7 mouse cellular contexts compared by ENCODE assay signal in genomic region chr12:76196709-76197054, GRCm38 (mm10). TPM values are rescaled to one million over a fixed set of nuclear protein-coding genes. Genes with fewer than 3 reads are reported as not detected.
DNase-seq lines count a peak whose midpoint lies in the region; ATAC-seq and TF ChIP-seq lines count a peak whose summit lies in the region.

No protein-coding gene starts in this region.

- H3K9me3 ChIP-seq in embryonic facial prominence, embryonic 10.5 days = no peaks in the 10 kb centered on the region
- no peaks in the 10 kb centered on the region for H3K9me3 ChIP-seq in midbrain, embryonic 12.5 days

- H3K36me3 ChIP-seq in embryonic facial prominence, embryonic 10.5 days (replicated peaks) = no peaks in the 10 kb centered on the region
- no peaks in the 10 kb centered on the region for H3K36me3 ChIP-seq in midbrain, embryonic 12.5 days
- no peaks in the 10 kb centered on the region for H3K36me3 ChIP-seq in small intestine, adult 2 months (ENCODE audit: control insufficient read depth, insufficient read depth, low read length)

- peak overlapping the region; percentile 78; the same call in 1 of the 2 replicates for H3K27ac ChIP-seq in embryonic facial prominence, embryonic 10.5 days (replicated peaks)
- H3K27ac ChIP-seq in midbrain, embryonic 12.5 days (replicated peaks) = no peak overlapping the region
- H3K27ac ChIP-seq in small intestine, adult 2 months (ENCODE audit: insufficient read depth, low read depth, low read length) = no peak overlapping the region

- peaks cover 15% of the 10 kb centered on the region for H3K27me3 ChIP-seq in embryonic facial prominence, embryonic 10.5 days (replicated peaks; ENCODE audit: low read depth, poor library complexity, severe bottlenecking)
- peaks cover 23% of the 10 kb centered on the region for H3K27me3 ChIP-seq in midbrain, embryonic 12.5 days
- H3K27me3 ChIP-seq in small intestine, adult 2 months (ENCODE audit: control insufficient read depth, insufficient read depth, low read length) = no peaks in the 10 kb centered on the region

- H3K4me2 ChIP-seq in midbrain, embryonic 12.5 days (replicated peaks) = peak overlapping the region; percentile 68

- intact Hi-C loops in left cerebral cortex, postnatal 4 days (cut with DNase I) = loop anchor here (5.0 kb wide), 1 partner anchor 146 kb away; no protein-coding TSS in a partner anchor

- peak overlapping the region; percentile 54 for H3K4me3 ChIP-seq in embryonic facial prominence, embryonic 10.5 days
- peak overlapping the region; percentile 36 for H3K4me3 ChIP-seq in midbrain, embryonic 12.5 days
- H3K4me3 ChIP-seq in small intestine, adult 2 months (ENCODE audit: low read depth, low read length) = no peak overlapping the region

- ATAC-seq in midbrain, embryonic 12.5 days (ENCODE audit: low FRiP score, low read depth) = peak; percentile 80

- no peak for TF ChIP-seq POLR2A in small intestine, adult 2 months (IDR thresholded peaks at IDR 0.05; ENCODE audit: low read depth, low read length)

- peaks cover 21% of the 10 kb centered on the region for H3K4me1 ChIP-seq in embryonic facial prominence, embryonic 10.5 days
- H3K4me1 ChIP-seq in midbrain, embryonic 12.5 days = peaks cover 10% of the 10 kb centered on the region
- peaks cover 7% of the 10 kb centered on the region; the same call in 1 of the 2 replicates for H3K4me1 ChIP-seq in small intestine, adult 2 months (ENCODE audit: control insufficient read depth, insufficient read depth, insufficient read length, low read length)

- peak overlapping the region; percentile 41 for H3K9ac ChIP-seq in midbrain, embryonic 12.5 days (replicated peaks)

- DNase-seq in adrenal gland, postnatal 14 days = peak; percentile 70
- peak; percentile 84 for DNase-seq in embryonic facial prominence, embryonic 10.5 days (ENCODE audit: low spot score)
- DNase-seq in heart, adult 11 months = peak; percentile 94
- peak; percentile 68 for DNase-seq in kidney, adult 11 months
- peak; percentile 68 for DNase-seq in left cerebral cortex, postnatal 4 days

- WGBS in embryonic facial prominence, embryonic 10.5 days = 6% methylated on average over 6 of the region's 6 CpGs
- 8% methylated on average over 6 of the region's 6 CpGs for WGBS in midbrain, embryonic 12.5 days
- 7% methylated on average over 6 of the region's 6 CpGs for WGBS in small intestine, adult 2 months

- TF ChIP-seq CTCF in small intestine, adult 2 months (IDR thresholded peaks at IDR 0.05; ENCODE audit: extremely low read depth, insufficient read length, insufficient replicate concordance, low read depth, low read length) = peak; percentile 39; the same call in 1 of the 2 replicates

RNA-seq across cellular contexts. Expression of gene Esr2, which starts 19.6 kb away (rescaled TPM):
- total RNA-seq in adrenal gland, postnatal 14 days (2021) = not detected in 2 replicates
- 0.20 and 0.29 TPM in 2 replicates for polyA plus RNA-seq in embryonic facial prominence, embryonic 10.5 days (2016; fragmentation: Nextera tagmentation; extraction: Ambion mirVana)
- under 1 TPM; 0.26 to 0.52 TPM for total RNA-seq in left cerebral cortex, postnatal 4 days (2021)
- 0.12 and 0.41 TPM in 2 replicates for polyA plus RNA-seq in midbrain, embryonic 12.5 days (2016; fragmentation: Nextera tagmentation; extraction: Ambion mirVana)
- 0.05 TPM in 1 of 2 replicates, not detected in the other for polyA plus RNA-seq in small intestine, adult 2 months (2012; rRNA removed)

RNA-seq across cellular contexts. Expression of gene Tex21, which starts 49.9 kb away (rescaled TPM):
- not detected in 2 replicates for total RNA-seq in adrenal gland, postnatal 14 days (2021)
- not detected in 2 replicates for polyA plus RNA-seq in embryonic facial prominence, embryonic 10.5 days (2016; fragmentation: Nextera tagmentation; extraction: Ambion mirVana)
- not detected for total RNA-seq in left cerebral cortex, postnatal 4 days (2021)
- polyA plus RNA-seq in midbrain, embryonic 12.5 days (2016; fragmentation: Nextera tagmentation; extraction: Ambion mirVana) = not detected in 2 replicates
- not detected in 2 replicates for polyA plus RNA-seq in small intestine, adult 2 months (2012; rRNA removed)

RNA-seq across cellular contexts. Expression of gene Mthfd1, which starts 58.4 kb away (rescaled TPM):
- total RNA-seq in adrenal gland, postnatal 14 days (2021) = 46.8 and 61.0 TPM in 2 replicates
- polyA plus RNA-seq in embryonic facial prominence, embryonic 10.5 days (2016; fragmentation: Nextera tagmentation; extraction: Ambion mirVana) = 106 and 117 TPM in 2 replicates
- 10 to 100 TPM; 34.4 to 37.2 TPM for total RNA-seq in left cerebral cortex, postnatal 4 days (2021)
- polyA plus RNA-seq in midbrain, embryonic 12.5 days (2016; fragmentation: Nextera tagmentation; extraction: Ambion mirVana) = 49.5 and 52.5 TPM in 2 replicates
- polyA plus RNA-seq in small intestine, adult 2 months (2012; rRNA removed) = 7.3 and 11.3 TPM in 2 replicates
